Mouse (Mus musculus) mouse trophoblast stem cell (cell line): ENCODE results near the gene N4bp2.

Source experiments
- in situ Hi-C, 2 experiments: fragments of 300-500 bp; cut with MseI, MboI; formaldehyde crosslinking; loops; 2 replicates in 1 of 2; 3 replicates in 1 of 2; pipeline ENCODE4 v1.15.1; 2025

Gene N4bp2

DNA sequence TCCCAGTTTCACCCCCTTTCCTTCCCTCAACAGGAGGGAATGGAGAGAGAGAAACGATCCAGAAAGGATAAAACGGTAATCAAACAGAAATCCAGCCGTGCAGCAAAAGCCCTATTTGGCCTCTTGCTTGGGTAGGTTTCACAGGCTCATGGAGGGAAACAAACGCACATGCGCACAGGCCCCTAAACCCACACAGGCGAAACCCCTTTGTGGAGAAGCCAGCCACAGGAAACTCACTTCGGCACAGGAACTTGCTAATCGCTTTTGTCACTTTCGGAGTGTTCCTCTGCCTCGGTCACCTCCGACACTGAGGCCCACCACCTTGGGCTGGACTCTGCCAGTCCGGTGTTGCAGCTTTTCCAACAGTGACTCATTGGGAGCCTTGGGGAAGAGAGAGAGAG lies 100.0 kb downstream of the N4bp2 start:
- in situ Hi-C loops: no loop called here

DNA sequence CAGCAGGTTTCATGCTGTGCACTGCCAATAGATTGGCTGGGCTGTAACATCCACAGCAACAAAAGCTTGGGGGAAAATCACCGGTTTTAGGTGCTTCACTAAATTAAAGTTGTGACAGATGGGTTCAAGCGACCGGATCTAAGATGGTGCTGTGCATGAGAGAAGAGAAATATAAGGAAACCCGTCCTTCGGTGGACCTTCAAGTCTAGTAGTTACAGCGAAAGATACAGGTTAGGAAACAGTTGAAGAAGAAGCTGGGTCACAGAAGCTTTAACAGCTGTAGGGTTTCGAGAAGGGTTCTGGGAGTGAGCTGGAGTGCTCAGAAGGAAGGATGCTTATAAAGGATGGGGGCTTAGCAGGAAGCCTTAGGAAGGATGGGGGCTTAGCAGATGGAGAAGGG lies 101.2 kb downstream of the N4bp2 start:
- in situ Hi-C loops: no loop called here

DNA sequence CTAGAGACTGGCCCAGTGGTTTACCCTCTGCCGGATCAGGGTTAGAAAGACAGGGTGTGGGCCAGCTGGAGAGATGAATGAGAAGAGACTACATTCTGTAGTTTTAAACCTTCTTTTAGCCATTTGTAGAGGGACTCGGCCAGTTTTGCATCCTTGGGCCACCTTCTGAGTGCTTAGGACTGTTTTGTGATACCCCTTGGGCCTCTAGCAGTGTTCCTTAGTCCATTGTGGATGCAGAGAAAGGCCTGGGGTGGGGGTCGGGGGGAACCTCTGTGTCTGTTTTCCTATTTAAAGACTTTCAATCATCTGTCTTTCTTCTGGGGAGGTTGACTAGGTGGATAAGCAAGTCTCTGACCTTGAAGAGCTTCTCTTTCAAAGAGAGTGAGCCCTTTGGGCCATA lies 101.6 kb downstream of the N4bp2 start:
- in situ Hi-C loops: no loop called here

DNA sequence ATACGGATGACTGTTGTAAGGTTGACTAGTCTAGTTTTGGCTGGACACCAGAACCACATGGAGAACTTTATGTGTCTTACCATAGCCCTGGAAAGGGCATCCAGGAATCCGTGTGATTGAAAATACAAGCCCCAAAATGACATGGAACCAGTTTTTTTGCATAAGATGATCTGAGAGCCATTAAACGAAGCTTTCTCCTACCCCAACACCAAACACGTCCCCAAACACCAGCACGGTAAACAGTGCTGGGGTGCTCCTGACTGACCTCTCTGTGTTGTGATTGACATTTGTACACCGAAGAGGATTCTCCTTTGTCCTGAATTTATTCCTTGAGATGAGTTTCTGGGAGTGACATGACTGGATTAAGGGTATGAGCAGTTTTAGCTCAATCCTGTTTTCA lies 103.3 kb downstream of the N4bp2 start:
- in situ Hi-C loops: no loop called here

DNA sequence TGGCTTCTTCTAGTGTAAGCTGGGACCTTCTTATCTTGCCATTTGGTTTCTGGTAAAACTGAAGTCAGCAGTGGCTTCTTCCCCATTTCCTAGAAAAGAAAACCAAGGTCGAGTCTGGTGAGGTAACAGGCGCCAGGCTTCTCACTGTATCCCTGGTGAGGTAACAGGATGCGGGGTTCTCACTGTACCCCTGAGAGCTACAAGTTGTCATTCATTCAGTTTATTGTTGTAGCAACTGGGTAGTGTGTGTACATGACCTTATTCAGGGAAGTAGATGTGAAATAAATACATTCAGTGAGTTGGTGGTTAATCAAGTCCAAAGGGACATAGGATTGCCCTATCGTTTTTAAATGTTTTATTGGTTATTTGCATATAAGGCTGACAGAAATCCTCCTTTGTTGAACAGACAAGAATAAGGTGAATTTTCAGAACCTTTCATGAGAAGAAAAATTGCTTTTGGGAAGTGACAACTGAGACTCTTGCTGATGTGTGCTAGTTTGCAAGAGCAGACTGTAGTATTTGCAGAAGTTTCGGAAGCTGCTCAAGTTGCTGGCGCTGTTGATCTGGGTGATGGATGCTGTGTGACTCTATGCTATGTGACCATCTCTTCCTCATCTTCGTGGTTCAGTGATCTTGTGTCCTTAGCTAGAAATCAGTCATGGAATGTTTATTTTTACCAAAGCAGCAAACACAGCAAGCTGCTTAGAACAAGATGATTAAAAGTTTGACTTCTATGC lies 104.2 kb downstream of the N4bp2 start:
- in situ Hi-C loops: no loop called here

DNA sequence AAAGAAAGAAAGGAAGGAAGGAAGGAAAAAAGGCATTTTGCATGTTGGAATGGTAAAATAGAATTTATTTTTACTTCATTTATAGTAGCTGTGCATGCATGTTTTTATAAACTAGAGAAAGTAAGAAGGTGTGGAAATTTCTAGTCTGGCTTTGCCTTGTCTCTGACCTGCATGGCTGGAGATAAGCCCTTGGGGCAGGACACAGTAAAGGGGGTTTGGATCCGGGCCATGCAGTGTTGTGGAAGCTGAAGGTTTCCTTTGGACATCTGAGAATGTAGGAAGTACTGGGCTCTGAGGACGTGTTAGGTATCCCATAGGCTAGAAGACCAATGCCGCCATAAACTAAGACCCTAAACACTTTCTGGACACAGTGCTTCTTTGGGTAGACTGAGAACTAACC lies 105.1 kb downstream of the N4bp2 start:
- in situ Hi-C loops: no loop called here

DNA sequence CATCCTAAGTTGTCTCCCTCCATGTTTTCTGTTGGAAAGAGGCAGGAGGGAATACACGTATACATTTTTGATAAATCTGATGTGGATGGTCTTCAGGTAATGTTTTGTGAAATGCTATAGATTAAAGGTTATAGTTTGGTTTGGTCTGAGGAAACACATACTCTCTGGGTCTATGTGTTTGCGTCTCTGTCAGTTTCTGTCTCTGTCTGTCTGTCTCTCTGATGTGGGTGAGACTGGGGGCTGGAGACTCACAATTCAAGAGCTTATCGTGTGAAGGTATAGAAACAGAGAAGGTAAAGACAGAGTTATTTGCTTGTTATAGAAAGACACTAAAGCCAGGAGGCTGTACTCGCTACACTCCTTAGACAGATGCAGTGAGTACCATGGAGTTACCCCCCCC lies 106.3 kb downstream of the N4bp2 start:
- in situ Hi-C loops: no loop called here

DNA sequence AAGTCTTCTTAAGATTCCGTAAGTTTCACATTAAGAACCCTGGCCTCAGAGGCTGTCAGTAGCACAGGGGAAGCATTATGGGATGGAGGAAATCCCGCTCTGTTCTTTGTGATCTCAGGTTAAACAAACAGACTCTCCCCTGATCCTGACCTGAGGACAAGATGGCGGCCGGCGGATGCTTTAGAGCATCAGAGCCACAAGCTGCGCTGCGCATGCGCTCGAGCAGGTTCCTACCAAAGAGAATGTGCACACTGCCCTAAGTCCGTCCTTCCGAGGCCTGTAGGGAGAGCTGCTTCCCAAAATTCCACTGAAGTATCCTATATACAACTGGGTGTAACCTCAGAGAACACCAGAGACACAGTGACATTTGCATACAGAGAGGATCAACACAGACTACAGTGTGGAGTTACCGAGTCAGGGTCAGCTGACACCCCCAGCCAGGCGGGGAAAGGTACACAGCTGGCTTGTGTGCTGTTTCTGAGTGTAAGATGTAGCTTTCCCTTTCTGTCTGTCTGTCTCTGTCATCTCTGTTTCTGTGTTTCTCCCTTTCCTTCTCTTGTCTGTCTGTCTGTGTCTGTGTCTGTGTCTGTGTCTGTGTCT lies 108.1 kb downstream of the N4bp2 start:
- in situ Hi-C loops: no loop called here

DNA sequence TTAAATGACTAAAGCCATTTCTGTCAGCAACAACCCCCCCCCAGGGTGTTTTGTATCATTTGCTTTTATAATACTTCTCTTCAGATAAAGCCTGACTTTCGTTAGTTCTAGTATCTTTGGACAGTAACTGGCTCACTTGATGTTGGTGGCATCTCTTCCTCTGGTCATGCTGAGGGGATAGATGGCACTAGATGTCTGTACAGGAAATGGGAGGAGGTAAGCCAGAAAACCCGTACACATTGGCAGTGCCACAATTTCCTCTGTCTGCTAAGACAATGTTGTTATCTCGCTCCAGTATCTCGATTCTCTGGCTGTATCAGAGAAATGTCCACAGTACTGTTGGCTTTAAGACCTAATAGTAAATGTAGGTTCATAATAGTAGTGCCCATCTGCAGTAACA lies 109.9 kb downstream of the N4bp2 start:
- in situ Hi-C loops: no loop called here

DNA sequence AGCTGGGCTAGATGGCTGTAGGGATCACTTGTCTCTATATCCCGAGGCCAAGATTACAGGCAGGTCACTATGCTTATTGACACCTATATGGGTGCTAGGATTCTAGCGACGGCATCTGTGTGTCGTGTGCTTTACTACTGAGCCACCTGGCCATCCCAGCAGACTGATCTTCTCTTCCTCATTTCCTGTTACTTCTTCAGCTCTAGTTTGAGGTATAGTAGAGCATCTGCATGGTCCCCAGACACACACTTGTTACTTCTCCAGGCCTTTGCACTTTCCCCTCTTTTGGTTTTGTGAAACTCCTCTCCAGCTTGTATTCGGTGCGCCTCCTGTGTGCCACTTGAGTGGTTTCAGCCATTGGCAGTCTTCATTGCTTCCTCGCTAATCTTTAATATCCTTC lies 111.9 kb downstream of the N4bp2 start:
- in situ Hi-C loops: no loop called here

DNA sequence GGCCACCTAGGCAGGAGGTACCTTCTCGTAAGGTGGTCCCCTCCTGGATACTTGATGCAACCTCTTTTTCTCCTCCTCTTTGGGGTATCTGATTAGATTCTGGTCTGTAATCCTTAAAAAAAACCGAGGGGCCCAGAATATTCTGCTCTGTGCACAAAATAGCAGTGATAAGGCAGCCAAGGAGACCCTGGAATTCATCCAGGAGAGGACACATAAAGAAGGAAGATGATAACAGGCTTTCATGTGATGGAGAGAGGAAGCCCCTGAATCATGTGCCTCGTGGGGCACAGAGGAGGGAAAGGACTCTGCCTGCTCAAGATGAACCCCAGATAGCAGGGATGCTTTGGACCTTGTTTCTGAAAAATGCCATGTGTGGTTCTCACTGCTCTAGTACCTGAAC lies 115.0 kb downstream of the N4bp2 start:
- in situ Hi-C loops: no loop called here
